Mouse (Mus musculus): ENCODE data around the gene Cpe.
"Not testable (repeated sequence)": the region's sequence is repeated elsewhere in the genome, so short reads cannot be mapped to it uniquely, and the experiment has no call there.

The Cpe gene

GRCm38 (mm10) chr8:64674951-64675585, 17.8 kb downstream of the Cpe start:
- no peak for DNase-seq (ENCODE audit: low spot score)

- DNase-seq (ENCODE audit: low spot score): no peak
Observed at GRCm38 (mm10) chr8:64672920-64673319, 19.9 kb downstream of the Cpe start.

GRCm38 (mm10) chr8:64671937-64672336, 20.9 kb downstream of the Cpe start:
- DNase-seq (ENCODE audit: low spot score): no peak

- not testable (repeated sequence) for DNase-seq (ENCODE audit: low spot score)
Observed at GRCm38 (mm10) chr8:64666305-64666704, 26.5 kb downstream of the Cpe start.

GRCm38 (mm10) chr8:64665563-64665962, 27.3 kb downstream of the Cpe start:
- DNase-seq (ENCODE audit: low spot score): no peak

- no peak for DNase-seq (ENCODE audit: low spot score)
Observed at GRCm38 (mm10) chr8:64664811-64665210, 28.0 kb downstream of the Cpe start.

GRCm38 (mm10) chr8:64664350-64664749, 28.5 kb downstream of the Cpe start:
- DNase-seq (ENCODE audit: low spot score): no peak

GRCm38 (mm10) chr8:64659097-64659496, 33.8 kb downstream of the Cpe start:
- no peak for DNase-seq (ENCODE audit: low spot score)

- DNase-seq (ENCODE audit: low spot score): no peak
Observed at GRCm38 (mm10) chr8:64657980-64658401, 34.9 kb downstream of the Cpe start.

- no peak for DNase-seq (ENCODE audit: low spot score)
Observed at GRCm38 (mm10) chr8:64657517-64657916, 35.3 kb downstream of the Cpe start.

- DNase-seq (ENCODE audit: low spot score): no peak
Observed at GRCm38 (mm10) chr8:64655887-64656286, 37.0 kb downstream of the Cpe start.

GRCm38 (mm10) chr8:64655087-64655486, 37.8 kb downstream of the Cpe start:
- no peak for DNase-seq (ENCODE audit: low spot score)

GRCm38 (mm10) chr8:64652285-64652684, 40.6 kb downstream of the Cpe start:
- no peak for DNase-seq (ENCODE audit: low spot score)

- no peak for DNase-seq (ENCODE audit: low spot score)
Observed at GRCm38 (mm10) chr8:64648063-64648462, 44.8 kb downstream of the Cpe start.

- DNase-seq (ENCODE audit: low spot score): no peak
Observed at GRCm38 (mm10) chr8:64647148-64647547, 45.7 kb downstream of the Cpe start.

GRCm38 (mm10) chr8:64646421-64646820, 46.4 kb downstream of the Cpe start:
- DNase-seq (ENCODE audit: low spot score): no peak

GRCm38 (mm10) chr8:64644108-64645005, 48.5 kb downstream of the Cpe start:
- no peak for DNase-seq (ENCODE audit: low spot score)

- no peak for DNase-seq (ENCODE audit: low spot score)
Observed at GRCm38 (mm10) chr8:64643382-64643781, 49.5 kb downstream of the Cpe start.

- no peak for DNase-seq (ENCODE audit: low spot score)
Observed at GRCm38 (mm10) chr8:64642799-64643198, 50.1 kb downstream of the Cpe start.

- DNase-seq (ENCODE audit: low spot score): no peak
Observed at GRCm38 (mm10) chr8:64640599-64640998, 52.3 kb downstream of the Cpe start.

- peak; percentile 25 for DNase-seq (ENCODE audit: low spot score)
Observed at GRCm38 (mm10) chr8:64639676-64640075, 53.2 kb downstream of the Cpe start.

- no peak for DNase-seq (ENCODE audit: low spot score)
Observed at GRCm38 (mm10) chr8:64634901-64635300, 58.0 kb downstream of the Cpe start.

GRCm38 (mm10) chr8:64634131-64634865, 58.6 kb downstream of the Cpe start:
- DNase-seq (ENCODE audit: low spot score): no peak
